Mouse (Mus musculus): ENCODE data around the gene Ehbp1l1. TPM values are rescaled to one million over a fixed set of nuclear protein-coding genes. Genes with fewer than 3 reads are reported as not detected.
A peak's percentile ranks its signal among the peaks of the same experiment; 100 is the strongest.

Ehbp1l1 gene
- polyA plus RNA-seq, 1 experiment, result 105 TPM

- no peaks in the 10 kb centered on the region for H3K27me3 ChIP-seq (ENCODE audit: control insufficient read depth, insufficient read depth, low read length)
- H3K27ac ChIP-seq (ENCODE audit: control insufficient read depth, insufficient read depth, low read depth, low read length), result no peak overlapping the region
- no peak for TF ChIP-seq POLR2A (IDR thresholded peaks at IDR 0.05; ENCODE audit: control insufficient read depth, low read depth, low read length)
- no peak for TF ChIP-seq CTCF (IDR thresholded peaks at IDR 0.05; ENCODE audit: control insufficient read depth, insufficient read depth, insufficient replicate concordance, low read depth, low read length)
- peaks cover 3% of the 10 kb centered on the region; the same call in 1 of the 2 replicates for H3K36me3 ChIP-seq (ENCODE audit: control insufficient read depth, insufficient read depth, low read length)
- no peak overlapping the region for H3K4me3 ChIP-seq (ENCODE audit: control insufficient read depth, low read depth, low read length)
- H3K4me1 ChIP-seq (ENCODE audit: control insufficient read depth, insufficient read depth, low read length), result peaks cover 13% of the 10 kb centered on the region
Measured at GRCm38 (mm10) chr19:5665465-5665864, 60.7 kb downstream of the Ehbp1l1 start.

GRCm38 (mm10) chr19:5664669-5665257 lies 61.4 kb downstream of the Ehbp1l1 start:
- Histone ChIP-seq H3K27me3 (ENCODE audit: control insufficient read depth, insufficient read depth, low read length) (no peaks in the 10 kb centered on the region), H3K27ac (ENCODE audit: control insufficient read depth, insufficient read depth, low read depth, low read length) (no peak overlapping the region), H3K36me3 (ENCODE audit: control insufficient read depth, insufficient read depth, low read length) (peaks cover 3% of the 10 kb centered on the region; the same call in 1 of the 2 replicates), H3K4me1 (ENCODE audit: control insufficient read depth, insufficient read depth, low read length) (peaks cover 13% of the 10 kb centered on the region), H3K4me3 (ENCODE audit: control insufficient read depth, low read depth, low read length) (no peak overlapping the region)
- TF ChIP-seq CTCF (IDR thresholded peaks at IDR 0.05; ENCODE audit: control insufficient read depth, insufficient read depth, insufficient replicate concordance, low read depth, low read length) (no peak), POLR2A (IDR thresholded peaks at IDR 0.05; ENCODE audit: control insufficient read depth, low read depth, low read length) (no peak)

GRCm38 (mm10) chr19:5662981-5663913 lies 62.9 kb downstream of the Ehbp1l1 start, which contains the start of gene Sipa1:
Gene Sipa1, minus strand, starts transcription at chr19:5663707.
- H3K4me1 ChIP-seq (ENCODE audit: control insufficient read depth, insufficient read depth, low read length), result peaks cover 18% of the 10 kb centered on the region

GRCm38 (mm10) chr19:5662310-5662709 lies 63.8 kb downstream of the Ehbp1l1 start:
- no peak for TF ChIP-seq CTCF (IDR thresholded peaks at IDR 0.05; ENCODE audit: control insufficient read depth, insufficient read depth, insufficient replicate concordance, low read depth, low read length)
- TF ChIP-seq POLR2A (IDR thresholded peaks at IDR 0.05; ENCODE audit: control insufficient read depth, low read depth, low read length), result no peak
- no peaks in the 10 kb centered on the region for H3K27me3 ChIP-seq (ENCODE audit: control insufficient read depth, insufficient read depth, low read length)
- peaks cover 3% of the 10 kb centered on the region; the same call in 1 of the 2 replicates for H3K36me3 ChIP-seq (ENCODE audit: control insufficient read depth, insufficient read depth, low read length)
- peaks cover 18% of the 10 kb centered on the region for H3K4me1 ChIP-seq (ENCODE audit: control insufficient read depth, insufficient read depth, low read length)
- H3K27ac ChIP-seq (ENCODE audit: control insufficient read depth, insufficient read depth, low read depth, low read length), result no peak overlapping the region
- no peak overlapping the region for H3K4me3 ChIP-seq (ENCODE audit: control insufficient read depth, low read depth, low read length)

More at GRCm38 (mm10) chr19:5662981-5663913, 62.9 kb downstream of the Ehbp1l1 start, which contains the start of gene Sipa1:
- H3K4me3 ChIP-seq (ENCODE audit: control insufficient read depth, low read depth, low read length), result peak within 1 kb of the TSS; percentile 77
- H3K36me3 ChIP-seq (ENCODE audit: control insufficient read depth, insufficient read depth, low read length), result peaks cover 3% of the 10 kb centered on the region; the same call in 1 of the 2 replicates
- H3K27me3 ChIP-seq (ENCODE audit: control insufficient read depth, insufficient read depth, low read length), result no peaks in the 10 kb centered on the region
- peak within 1 kb of the TSS; percentile 76 for H3K27ac ChIP-seq (ENCODE audit: control insufficient read depth, insufficient read depth, low read depth, low read length)
- no peak for TF ChIP-seq CTCF (IDR thresholded peaks at IDR 0.05; ENCODE audit: control insufficient read depth, insufficient read depth, insufficient replicate concordance, low read depth, low read length)
- TF ChIP-seq POLR2A (IDR thresholded peaks at IDR 0.05; ENCODE audit: control insufficient read depth, low read depth, low read length), result peak; percentile 46

GRCm38 (mm10) chr19:5660942-5661751 lies 65.0 kb downstream of the Ehbp1l1 start:
- Histone ChIP-seq H3K27ac (ENCODE audit: control insufficient read depth, insufficient read depth, low read depth, low read length) (no peak overlapping the region), H3K4me1 (ENCODE audit: control insufficient read depth, insufficient read depth, low read length) (peaks cover 18% of the 10 kb centered on the region), H3K36me3 (ENCODE audit: control insufficient read depth, insufficient read depth, low read length) (peaks cover 3% of the 10 kb centered on the region; the same call in 1 of the 2 replicates), H3K27me3 (ENCODE audit: control insufficient read depth, insufficient read depth, low read length) (no peaks in the 10 kb centered on the region), H3K4me3 (ENCODE audit: control insufficient read depth, low read depth, low read length) (no peak overlapping the region)
- TF ChIP-seq CTCF (IDR thresholded peaks at IDR 0.05; ENCODE audit: control insufficient read depth, insufficient read depth, insufficient replicate concordance, low read depth, low read length), result no peak
- no peak for TF ChIP-seq POLR2A (IDR thresholded peaks at IDR 0.05; ENCODE audit: control insufficient read depth, low read depth, low read length)

Other genes starting within 250 kb of the Ehbp1l1 start
- 55.3 and 69.7 TPM in 2 replicates for gene Mus81, start 237.9 kb downstream of the Ehbp1l1 start, polyA plus RNA-seq (2012; rRNA removed)
- 225 and 243 TPM in 2 replicates for gene Cfl1, start 235.9 kb downstream of the Ehbp1l1 start, polyA plus RNA-seq (2012; rRNA removed)
- 289 and 311 TPM in 2 replicates for gene 1700020D05Rik, start 222.5 kb downstream of the Ehbp1l1 start, polyA plus RNA-seq (2012; rRNA removed)
- 11.0 and 12.7 TPM in 2 replicates for gene Snx32, start 215.8 kb downstream of the Ehbp1l1 start, polyA plus RNA-seq (2012; rRNA removed)
- 8.5 and 10.1 TPM in 2 replicates for gene Ovol1, start 165.7 kb downstream of the Ehbp1l1 start, polyA plus RNA-seq (2012; rRNA removed)
- 15.4 and 16.7 TPM in 2 replicates for gene Ap5b1, start 158.3 kb downstream of the Ehbp1l1 start, polyA plus RNA-seq (2012; rRNA removed)
- gene Rnaseh2c, start 124.4 kb downstream of the Ehbp1l1 start, polyA plus RNA-seq (2012; rRNA removed), result 27.3 and 36.7 TPM in 2 replicates
- gene Kat5, start 116.1 kb downstream of the Ehbp1l1 start, polyA plus RNA-seq (2012; rRNA removed), result 108 and 120 TPM in 2 replicates
- 42.5 and 44.5 TPM in 2 replicates for gene Rela, start 88.8 kb downstream of the Ehbp1l1 start, polyA plus RNA-seq (2012; rRNA removed)
- 5.5 and 9.4 TPM in 2 replicates for gene Sipa1, start 62.6 kb downstream of the Ehbp1l1 start, polyA plus RNA-seq (2012; rRNA removed)
- gene Map3k11, start 37.6 kb downstream of the Ehbp1l1 start, polyA plus RNA-seq (2012; rRNA removed), result 24.6 and 31.8 TPM in 2 replicates
- gene Pcnx3, start 37.4 kb downstream of the Ehbp1l1 start, polyA plus RNA-seq (2012; rRNA removed), result 63.4 and 67.4 TPM in 2 replicates
- gene Kcnk7, start 21.9 kb downstream of the Ehbp1l1 start, polyA plus RNA-seq (2012; rRNA removed), result 10.2 and 10.8 TPM in 2 replicates
- gene Fam89b, start 3.3 kb upstream of the Ehbp1l1 start, polyA plus RNA-seq (2012; rRNA removed), result 256 and 286 TPM in 2 replicates
- 7.6 and 8.1 TPM in 2 replicates for gene Ltbp3, start 14.6 kb upstream of the Ehbp1l1 start, polyA plus RNA-seq (2012; rRNA removed)
- 43.1 and 46.7 TPM in 2 replicates for gene Scyl1, start 45.1 kb upstream of the Ehbp1l1 start, polyA plus RNA-seq (2012; rRNA removed)
- gene Frmd8, start 149.0 kb upstream of the Ehbp1l1 start, polyA plus RNA-seq (2012; rRNA removed), result 25.3 and 28.1 TPM in 2 replicates
- 20.1 and 26.1 TPM in 2 replicates for gene Slc25a45, start 151.5 kb upstream of the Ehbp1l1 start, polyA plus RNA-seq (2012; rRNA removed)
- gene Tigd3, start 167.8 kb upstream of the Ehbp1l1 start, polyA plus RNA-seq (2012; rRNA removed), result 0.84 and 0.94 TPM in 2 replicates
- 63.6 and 69.2 TPM in 2 replicates for gene Dpf2, start 186.7 kb upstream of the Ehbp1l1 start, polyA plus RNA-seq (2012; rRNA removed)
- gene Cdc42ep2, start 198.5 kb upstream of the Ehbp1l1 start, polyA plus RNA-seq (2012; rRNA removed), result 0.89 and 0.90 TPM in 2 replicates
- gene Pola2, start 237.9 kb upstream of the Ehbp1l1 start, polyA plus RNA-seq (2012; rRNA removed), result 31.4 and 32.0 TPM in 2 replicates